Mouse (Mus musculus): ENCODE measurements at regions not wholly inside any gene's neighbourhood (a gene's known extent, or its start where the extent isn't known, plus 50 kb on each side); places are given as distances from the start of the nearest gene placed in this dataset.
"Not testable (repeated sequence)": the region's sequence is repeated elsewhere in the genome, so short reads cannot be mapped to it uniquely, and the experiment has no call there.

GRCm38 (mm10) chr4:55699161-55699560, 166.9 kb upstream of the Klf4 start:
- no peak for DNase-seq (ENCODE audit: low read depth)

DNA sequence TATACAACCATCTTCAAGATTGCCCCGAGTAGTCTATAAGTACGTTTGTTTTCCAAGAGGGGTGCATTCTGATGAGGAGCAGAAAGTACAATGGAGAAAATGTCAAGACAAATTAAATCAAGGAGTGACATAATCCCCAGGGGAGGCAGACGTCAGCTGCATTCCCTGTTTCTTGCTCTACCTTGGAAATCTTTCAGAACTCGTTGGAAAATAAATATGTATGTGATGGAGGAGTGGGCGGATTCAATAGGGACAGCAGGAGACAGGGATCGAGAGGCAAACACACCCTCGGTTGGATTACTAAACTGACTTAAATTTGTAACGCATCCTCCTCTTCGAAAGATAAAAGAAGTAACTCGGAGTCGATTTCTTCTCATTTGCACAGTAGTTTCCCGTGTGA, 164.8 kb upstream of the Klf4 start:
- no peak for DNase-seq (ENCODE audit: low read depth)

- DNase-seq (ENCODE audit: low read depth), result no peak
These were observed 164.2 kb upstream of the Klf4 start for GRCm38 (mm10) chr4:55696428-55696827.

DNA sequence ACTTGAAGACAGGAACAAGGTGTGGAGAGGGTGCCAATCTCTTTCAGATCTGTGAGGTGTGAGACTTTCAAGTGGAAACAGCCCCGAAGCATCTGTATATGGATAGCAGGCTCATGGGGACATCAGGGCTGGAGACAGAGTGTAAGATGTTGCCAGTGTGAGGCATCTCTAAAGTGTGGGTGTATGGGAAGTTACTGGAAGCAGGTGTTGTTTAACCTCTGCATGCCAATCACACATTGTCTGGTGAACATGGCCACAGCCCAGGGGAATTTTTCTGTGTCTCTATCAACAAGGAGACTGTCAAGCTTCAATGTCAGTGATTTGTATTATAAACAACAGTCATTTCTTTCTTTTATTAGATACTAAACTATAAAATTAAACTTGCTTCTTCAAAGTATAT, 163.0 kb upstream of the Klf4 start:
- DNase-seq (ENCODE audit: low read depth), result no peak

DNA sequence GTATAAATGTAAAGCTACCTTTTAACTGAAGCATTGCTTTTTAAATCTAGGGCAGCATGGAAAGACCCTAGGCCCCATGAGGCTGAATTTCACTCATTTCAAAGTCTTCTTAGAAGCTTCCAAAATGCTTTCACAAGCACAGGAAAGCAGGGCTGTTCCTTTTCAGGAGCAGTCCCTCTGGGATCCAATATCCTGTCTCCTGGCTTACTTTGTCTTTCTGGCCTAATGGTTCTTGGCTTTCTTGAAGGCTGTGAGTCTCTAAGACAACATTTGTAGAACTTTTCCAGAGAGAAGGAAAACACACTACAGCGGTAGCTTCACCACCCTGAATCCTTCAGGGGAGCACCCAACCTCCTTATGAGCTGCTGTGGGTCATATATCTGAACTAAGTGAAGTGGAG, 157.2 kb upstream of the Klf4 start:
- DNase-seq (ENCODE audit: low read depth), result no peak

- DNase-seq (ENCODE audit: low read depth), result no peak
These were observed 154.5 kb upstream of the Klf4 start for GRCm38 (mm10) chr4:55686771-55687170.

DNA sequence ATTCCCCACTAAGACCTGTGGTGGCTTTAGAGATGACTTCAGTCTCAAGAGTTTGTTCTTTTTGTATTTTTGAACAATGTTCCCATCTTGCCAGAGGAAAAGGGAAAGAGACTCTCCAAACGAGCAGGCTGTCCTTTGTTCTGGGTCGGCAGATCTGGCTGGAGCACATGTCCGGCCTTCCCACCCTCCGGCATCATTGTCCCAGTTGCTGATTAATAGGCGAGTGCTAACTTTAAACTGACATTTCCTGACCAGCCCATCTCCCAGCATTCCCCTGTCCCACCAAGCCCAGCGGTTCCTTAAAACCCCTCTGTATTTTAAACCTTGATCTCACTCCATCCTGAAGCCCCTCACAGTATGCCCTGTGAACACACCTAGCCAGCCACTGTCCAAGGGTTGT, 140.0 kb upstream of the Klf4 start:
- DNase-seq (ENCODE audit: low read depth), result no peak

GRCm38 (mm10) chr4:55670258-55670657, 138.0 kb upstream of the Klf4 start:
- no peak for DNase-seq (ENCODE audit: low read depth)

DNA sequence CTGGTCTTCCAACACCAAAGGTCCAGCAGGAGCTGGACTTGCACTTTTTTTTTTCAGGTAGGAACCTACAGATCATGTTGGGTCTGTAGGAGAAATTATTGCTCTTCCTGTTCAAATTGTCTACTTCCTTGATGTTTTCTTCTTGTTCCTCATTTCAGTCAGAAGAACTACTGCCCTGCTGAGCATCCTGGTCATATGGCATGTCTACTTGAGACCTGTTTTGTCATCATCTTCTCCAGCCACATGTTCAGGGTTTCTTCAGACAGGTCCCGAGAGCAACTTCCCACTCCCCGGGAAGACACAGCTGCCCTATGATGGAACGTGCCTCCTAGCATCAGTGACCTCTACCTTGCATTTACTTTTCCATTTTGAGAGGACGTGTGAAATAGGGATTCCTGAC, 132.6 kb upstream of the Klf4 start:
- DNase-seq (ENCODE audit: low read depth), result no peak

- no peak for DNase-seq (ENCODE audit: low read depth)
These were observed 131.6 kb upstream of the Klf4 start for GRCm38 (mm10) chr4:55663856-55664255.

DNA sequence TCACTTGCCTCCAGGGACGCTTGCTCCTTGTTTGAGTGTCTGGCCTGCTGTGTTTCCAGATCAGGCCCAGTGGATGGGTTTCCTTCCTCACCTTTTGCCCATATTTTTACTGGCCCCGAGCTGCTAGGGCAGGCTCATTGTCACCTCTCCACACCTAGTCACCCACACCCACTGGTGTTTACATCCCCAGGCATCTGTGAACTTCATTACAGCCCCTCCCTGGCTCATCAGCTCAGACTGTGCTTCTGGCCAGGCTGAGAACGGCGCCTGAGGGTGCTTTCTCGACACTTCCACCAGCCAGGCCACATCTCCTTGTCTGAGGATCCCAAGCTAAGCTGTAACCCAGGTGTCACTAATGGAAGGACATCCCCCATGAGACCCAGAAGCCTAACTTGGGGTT, 129.8 kb upstream of the Klf4 start:
- no peak for DNase-seq (ENCODE audit: low read depth)

DNA sequence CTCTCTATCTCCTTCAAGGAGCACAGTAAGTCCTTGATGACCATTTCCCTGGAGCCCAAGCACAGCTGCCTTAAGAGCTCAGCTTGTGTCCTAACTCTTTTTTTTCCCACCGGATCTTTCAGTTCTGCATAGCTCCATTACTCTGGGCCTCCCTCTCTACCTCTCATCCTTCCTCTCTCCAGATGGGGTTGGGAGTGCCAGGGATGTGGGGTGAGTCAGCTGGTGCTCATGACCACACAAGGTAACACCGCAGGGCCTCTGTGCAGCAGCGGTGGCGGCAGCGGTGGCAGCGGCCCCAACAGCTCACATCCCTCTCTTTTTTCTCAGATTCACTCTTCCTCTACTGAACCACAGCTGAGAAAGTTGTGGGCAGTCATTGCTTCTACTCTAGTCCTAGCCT, 126.6 kb upstream of the Klf4 start:
- DNase-seq (ENCODE audit: low read depth), result no peak

- DNase-seq (ENCODE audit: low read depth), result no peak
These were observed 123.1 kb upstream of the Klf4 start for GRCm38 (mm10) chr4:55655329-55655728.

DNA sequence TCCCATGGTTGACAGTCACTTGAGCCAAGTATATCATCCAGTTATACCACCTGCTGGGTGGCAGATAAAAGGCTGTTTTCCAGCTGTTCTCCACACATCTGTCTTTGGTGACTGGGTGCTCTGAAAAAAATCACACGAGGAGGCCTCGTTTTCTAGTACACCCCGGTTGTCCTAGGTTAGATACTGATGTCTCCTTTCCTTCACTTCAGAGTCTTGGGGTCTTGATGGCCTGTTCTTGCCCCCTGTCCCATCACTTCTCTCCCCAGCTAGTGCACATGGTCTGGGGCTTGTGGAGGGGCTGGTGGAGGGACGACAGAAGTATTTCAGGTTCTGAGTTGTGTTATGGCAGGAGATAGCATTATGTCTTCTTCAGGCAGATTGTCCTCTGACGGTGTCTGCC, 120.4 kb upstream of the Klf4 start:
- no peak for DNase-seq (ENCODE audit: low read depth)

DNA sequence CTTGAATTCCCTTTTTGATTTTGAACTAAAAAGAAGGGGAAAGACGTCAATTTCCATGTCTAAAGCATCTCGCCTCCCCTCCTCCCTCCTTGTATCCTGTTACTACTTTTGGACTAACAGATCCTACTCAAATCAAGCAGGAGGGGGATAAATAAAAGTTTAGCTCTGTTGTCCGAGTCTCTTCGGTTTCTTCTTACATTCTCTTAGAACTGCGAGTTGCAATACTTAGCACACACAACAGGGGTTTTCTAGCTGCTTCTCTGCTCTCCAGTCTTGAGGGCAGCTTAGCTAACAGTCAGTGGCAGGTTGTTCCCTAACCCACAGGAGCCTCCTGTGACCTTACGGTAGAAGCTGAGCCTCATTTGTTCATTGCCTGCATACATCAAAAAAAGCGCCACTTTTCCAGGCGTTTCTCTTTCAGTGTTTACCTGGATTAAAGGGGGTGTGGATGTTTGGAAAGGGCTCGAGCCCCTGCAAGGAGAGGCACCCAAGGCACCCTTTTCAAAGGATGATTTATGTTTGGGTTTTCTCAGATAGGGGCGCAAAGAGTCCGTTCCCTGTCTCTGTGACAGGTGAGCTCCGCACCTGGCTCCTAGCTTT, 119.6 kb upstream of the Klf4 start:
- DNase-seq (ENCODE audit: low read depth), result no peak

- DNase-seq (ENCODE audit: low read depth), result peak; percentile 92
These were observed 118.9 kb upstream of the Klf4 start for GRCm38 (mm10) chr4:55651051-55651763.

DNA sequence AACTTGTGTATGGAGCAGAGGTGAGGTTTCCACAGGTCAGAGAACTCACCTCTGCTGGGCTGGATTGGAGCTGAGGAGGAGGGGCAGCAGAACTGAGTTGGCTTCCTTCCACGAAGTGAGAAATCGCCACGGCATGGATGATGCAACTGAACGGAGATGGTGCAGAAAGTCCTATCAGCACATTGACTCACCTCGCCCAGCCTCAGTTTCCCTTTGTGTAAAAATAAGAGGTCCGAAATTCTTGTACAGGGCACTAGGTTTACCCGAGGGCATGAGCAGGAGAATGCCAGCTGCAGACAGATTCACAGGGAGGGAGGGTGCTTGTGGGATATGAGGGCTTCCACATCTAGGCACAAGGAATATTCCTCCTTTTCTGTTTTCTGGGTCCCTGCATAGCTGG, 117.9 kb upstream of the Klf4 start:
- no peak for DNase-seq (ENCODE audit: low read depth)

GRCm38 (mm10) chr4:55648376-55648775, 116.1 kb upstream of the Klf4 start:
- no peak for DNase-seq (ENCODE audit: low read depth)

DNA sequence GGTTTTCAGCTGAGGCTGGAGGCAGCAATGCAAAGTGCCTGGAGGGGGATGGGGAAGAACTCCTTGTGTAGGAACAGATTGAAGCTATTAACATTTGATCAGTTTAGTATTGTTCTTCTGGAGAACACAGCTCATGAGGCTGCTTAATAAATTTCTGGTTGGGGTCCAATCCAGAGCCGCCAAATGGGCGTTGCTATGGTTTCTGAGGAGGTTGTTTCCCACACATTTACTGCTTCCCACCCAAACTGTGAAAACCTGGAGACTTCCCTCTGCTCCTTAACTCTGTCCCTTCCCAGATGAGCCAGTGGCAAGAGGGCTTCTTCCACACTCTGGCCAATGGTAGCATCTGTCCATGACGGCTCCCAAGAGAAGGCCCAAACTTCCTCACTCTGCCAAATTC, 113.2 kb upstream of the Klf4 start:
- no peak for DNase-seq (ENCODE audit: low read depth)

- no peak for DNase-seq (ENCODE audit: low read depth)
These were observed 112.6 kb upstream of the Klf4 start for GRCm38 (mm10) chr4:55644895-55645294.

- DNase-seq (ENCODE audit: low read depth), result no peak
These were observed 102.8 kb upstream of the Klf4 start for GRCm38 (mm10) chr4:55634946-55635511.

DNA sequence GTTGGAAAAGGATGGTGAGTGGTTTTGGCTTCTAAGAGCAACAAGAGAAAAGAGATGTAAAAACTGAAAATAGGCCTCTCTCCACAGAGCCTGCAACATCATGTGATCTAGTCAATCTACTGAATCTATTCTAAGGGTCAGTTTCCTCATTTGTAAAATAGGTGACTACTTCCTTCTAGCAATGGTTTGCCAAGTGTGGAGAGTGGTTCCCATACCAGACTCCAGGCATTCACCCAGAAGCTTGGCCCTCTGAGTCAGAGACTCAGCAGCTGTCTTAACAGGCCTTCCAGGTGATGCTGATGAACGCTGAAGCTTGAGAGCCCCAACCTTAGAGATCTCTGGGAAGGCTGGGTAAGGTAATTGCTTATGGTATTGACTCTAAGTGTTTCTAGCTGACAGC, 98.9 kb upstream of the Klf4 start:
- DNase-seq (ENCODE audit: low read depth), result peak; percentile 86

DNA sequence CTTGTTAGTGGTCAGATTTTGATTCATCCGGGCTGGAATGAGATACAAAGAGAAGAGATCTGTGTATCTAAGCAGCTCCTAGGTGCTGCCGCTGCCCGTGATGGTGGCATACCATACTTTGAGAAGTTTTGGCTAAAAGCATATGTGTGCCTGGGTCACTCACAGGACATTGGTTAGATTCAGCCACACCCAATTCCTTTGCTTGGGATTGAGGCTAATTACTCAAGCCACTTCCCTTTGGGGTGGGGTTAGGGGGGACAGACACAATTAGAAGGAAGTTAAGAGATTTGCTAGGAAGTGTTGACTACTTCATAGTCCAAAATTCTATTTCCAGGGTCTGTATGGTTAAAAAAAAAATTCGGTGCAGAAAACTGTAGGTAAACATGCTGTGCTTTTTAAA, 97.9 kb upstream of the Klf4 start:
- DNase-seq (ENCODE audit: low read depth), result not testable (repeated sequence)

- no peak for DNase-seq (ENCODE audit: low read depth)
These were observed 92.5 kb upstream of the Klf4 start for GRCm38 (mm10) chr4:55624779-55625178.
